ENCODE assay signal across 11 mouse cellular contexts in the genomic region with DNA sequence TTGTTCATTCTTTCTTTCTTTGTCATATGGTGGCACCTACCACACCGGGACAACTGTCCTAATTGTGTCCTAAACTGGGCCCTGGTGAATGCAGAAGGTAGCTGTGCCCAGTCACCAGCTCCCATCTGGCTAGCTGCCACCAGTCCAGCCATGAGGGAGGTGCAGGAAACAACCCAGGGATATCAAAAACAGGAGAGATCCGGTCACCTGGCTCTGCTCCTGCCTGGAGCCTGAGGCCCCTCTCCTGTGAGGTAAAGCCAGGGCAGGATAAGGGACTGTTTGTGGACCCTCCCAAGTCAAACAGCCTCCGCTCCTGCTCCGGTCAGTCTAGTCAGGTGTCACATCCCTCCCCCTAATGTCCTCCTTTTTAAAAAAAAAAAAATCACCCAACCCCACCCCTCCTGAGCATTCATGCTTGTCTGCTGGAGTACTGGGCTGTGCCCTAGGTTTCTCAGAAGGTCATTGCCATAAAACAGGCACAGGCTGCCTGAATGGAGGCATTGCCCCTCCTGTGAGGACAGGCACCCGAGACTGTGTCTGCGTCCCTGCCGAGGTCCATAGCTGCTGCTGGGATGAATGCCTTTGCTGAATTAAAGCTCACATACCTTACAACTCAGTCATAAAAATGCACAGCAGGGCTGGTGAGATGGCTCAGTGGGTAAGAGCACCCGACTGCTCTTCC. TPM values are rescaled to one million over a fixed set of nuclear protein-coding genes. Genes with fewer than 3 reads are reported as not detected.
DNase-seq lines count a peak whose midpoint lies in the region; ATAC-seq lines count a peak whose summit lies in the region.
"Had no signal": no experiment of that assay in that cellular context is flagged by ENCODE, and none has a peak within 500 bp of the region (broad histone marks: within the 10 kb centered on the region; RNA-seq: fewer than 3 reads in every experiment).

No protein-coding gene starts in this region.

- no peaks in the 10 kb centered on the region for H3K36me3 ChIP-seq in heart, embryonic 10.5 days
- no peaks in the 10 kb centered on the region for H3K36me3 ChIP-seq in intestine, embryonic 14.5 days (ENCODE audit: control insufficient read depth, insufficient read depth, low read length)
- H3K36me3 ChIP-seq: limb, embryonic 15.5 days had no signal

- H3K27ac ChIP-seq in heart, embryonic 10.5 days, result no peak overlapping the region
- no peak overlapping the region for H3K27ac ChIP-seq in intestine, embryonic 14.5 days (ENCODE audit: low read depth)
- H3K27ac ChIP-seq: limb, embryonic 15.5 days; macrophage had no signal

- H3K27me3 ChIP-seq in heart, embryonic 10.5 days (ENCODE audit: insufficient read depth, poor library complexity, severe bottlenecking), result peaks cover 2% of the 10 kb centered on the region; the same call in 1 of the 2 replicates
- H3K27me3 ChIP-seq in intestine, embryonic 14.5 days (replicated peaks; ENCODE audit: control insufficient read depth, insufficient read depth, low read length), result no peaks in the 10 kb centered on the region
- H3K27me3 ChIP-seq: CH12.LX; limb, embryonic 15.5 days had no signal

- no peaks in the 10 kb centered on the region for H3K9me3 ChIP-seq in heart, embryonic 10.5 days
- H3K9me3 ChIP-seq in intestine, embryonic 14.5 days (ENCODE audit: control insufficient read depth, low read length), result no peaks in the 10 kb centered on the region
- H3K9me3 ChIP-seq: limb, embryonic 15.5 days had no signal

- peak; percentile 97 for DNase-seq in heart, adult 11 months
- DNase-seq in heart, embryonic 10.5 days (ENCODE audit: low spot score), result no peak
- peak; percentile 86 to 89 for DNase-seq in cerebellum, adult 18-20 months
- DNase-seq in intestine, embryonic 14.5 days (ENCODE audit: low spot score), result no peak
- DNase-seq in kidney, postnatal 25 days, result peak; percentile 88 to 92
- DNase-seq in embryo, embryonic 10.5 days (ENCODE audit: low spot score), result no peak
- DNase-seq in liver, result no peak
- DNase-seq in yolk sac, embryonic 10.5 days (ENCODE audit: low spot score), result no peak

- no peak overlapping the region for H3K9ac ChIP-seq in intestine, embryonic 14.5 days (ENCODE audit: low read length)
- H3K9ac ChIP-seq: limb, embryonic 15.5 days had no signal

- no peak overlapping the region for H3K4me2 ChIP-seq in intestine, embryonic 14.5 days (ENCODE audit: low read length)
- H3K4me2 ChIP-seq: limb, embryonic 15.5 days had no signal

- peaks cover 39% of the 10 kb centered on the region for H3K4me1 ChIP-seq in heart, embryonic 10.5 days
- 0 out of 2 replicates have a peak, but pooled peaks cover 3% of the 10 kb centered on the region for H3K4me1 ChIP-seq in intestine, embryonic 14.5 days (replicated peaks; ENCODE audit: control insufficient read depth, insufficient read depth, low read length)

- H3K4me3 ChIP-seq in heart, embryonic 10.5 days, result no peak overlapping the region
- no peak overlapping the region for H3K4me3 ChIP-seq in intestine, embryonic 14.5 days (ENCODE audit: low read depth, low read length)
- H3K4me3 ChIP-seq: limb, embryonic 15.5 days had no signal

- peak; percentile 45 for ATAC-seq in intestine, embryonic 14.5 days (replicated peaks; ENCODE audit: low FRiP score, low TSS enrichment, low read depth)

- WGBS in heart, embryonic 10.5 days, result 84% methylated on average over 8 of the region's 8 CpGs
- 64% methylated on average over 8 of the region's 8 CpGs for WGBS in intestine, embryonic 14.5 days

RNA-seq across cellular contexts. Expression of gene Tesc, which starts 24.6 kb away (rescaled TPM):
- 10.0 and 19.0 TPM in 2 replicates for polyA plus RNA-seq in heart, embryonic 10.5 days (2016; fragmentation: Nextera tagmentation; extraction: Ambion mirVana)
- 1.7 and 3.8 TPM in 2 replicates for polyA plus RNA-seq in intestine, embryonic 14.5 days (2014; fragmentation: Nextera tagmentation; extraction: Ambion mirVana)
- polyA plus RNA-seq: macrophage had no signal

Comparison
In these comparisons a context has a peak if more than half of its experiments do, and no peak if none do; other contexts are left out.
1. DNase-seq: peak in heart, adult 11 months (single experiment), cerebellum, adult 18-20 months (2 of 2) and kidney, postnatal 25 days (2 of 2); none in heart, embryonic 10.5 days (single experiment), intestine, embryonic 14.5 days (single experiment), embryo, embryonic 10.5 days (single experiment), liver (single experiment) and yolk sac, embryonic 10.5 days (single experiment).